Comparison of ENCODE assay signal across 28 mouse cellular contexts in the genomic region with DNA sequence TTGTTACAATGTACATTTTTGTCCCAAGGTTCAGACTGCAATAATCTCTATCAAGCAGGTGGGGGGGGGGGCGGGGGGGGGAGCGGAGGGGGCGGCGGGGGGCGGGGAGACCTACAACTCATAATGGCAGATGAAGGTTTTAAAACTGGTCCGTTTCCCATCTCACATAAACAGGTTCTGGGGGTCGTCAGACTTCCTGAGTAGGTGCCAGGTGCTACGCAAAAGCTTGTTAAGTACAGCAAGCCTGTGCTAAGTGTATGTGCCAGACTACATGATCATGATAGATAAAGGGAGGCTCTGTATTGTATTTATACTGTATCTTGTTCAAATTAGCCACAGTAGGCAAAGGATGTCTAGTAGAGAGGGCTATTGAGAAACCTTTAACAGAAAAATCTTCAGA.
"Had no signal": no experiment of that assay in that cellular context is flagged by ENCODE, and none has a peak within 500 bp of the region (broad histone marks: within the 10 kb centered on the region; RNA-seq: fewer than 3 reads in every experiment).

No protein-coding gene starts in this region.

- H3K4me3 ChIP-seq: heart, embryonic 10.5 days; heart, embryonic 12.5 days; hindbrain, embryonic 10.5 days; hindbrain, embryonic 12.5 days; intestine, embryonic 15.5 days; layer of hippocampus, adult 2 months; left cerebral cortex, adult 2 months; limb, embryonic 10.5 days; limb, embryonic 12.5 days; liver, embryonic 13.5 days; liver, embryonic 15.5 days had no signal

- H3K4me1 ChIP-seq: heart, embryonic 10.5 days; heart, embryonic 12.5 days; hindbrain, embryonic 12.5 days; intestine, embryonic 15.5 days; liver, embryonic 13.5 days; liver, embryonic 15.5 days had no signal

- H3K9me3 ChIP-seq: heart, embryonic 10.5 days; hindbrain, embryonic 10.5 days; hindbrain, embryonic 12.5 days; intestine, embryonic 15.5 days; limb, embryonic 10.5 days; limb, embryonic 12.5 days; liver, embryonic 15.5 days had no signal

- H3K4me2 ChIP-seq: heart, embryonic 12.5 days; hindbrain, embryonic 12.5 days; hindbrain, embryonic 14.5 days; intestine, embryonic 15.5 days; limb, embryonic 12.5 days; liver, embryonic 11.5 days; liver, embryonic 13.5 days; liver, embryonic 15.5 days had no signal

- H3K27ac ChIP-seq: heart, embryonic 10.5 days; hindbrain, embryonic 10.5 days; hindbrain, embryonic 12.5 days; hindbrain, embryonic 14.5 days; intestine, embryonic 15.5 days; layer of hippocampus, adult 2 months; left cerebral cortex, adult 2 months; limb, embryonic 10.5 days; limb, embryonic 12.5 days; liver, embryonic 13.5 days; liver, embryonic 15.5 days had no signal

- ATAC-seq: hindbrain, embryonic 16.5 days; inflammation-experienced regulatory T-cells, adult 6 months; intestine, embryonic 15.5 days; intestine, postnatal 0 days; liver, postnatal 0 days had no signal

- H3K9ac ChIP-seq: heart, embryonic 12.5 days; hindbrain, embryonic 12.5 days; hindbrain, embryonic 14.5 days; intestine, embryonic 15.5 days; limb, embryonic 12.5 days; liver, embryonic 13.5 days; liver, embryonic 15.5 days; liver, postnatal 0 days had no signal

- DNase-seq: gastrocnemius, postnatal 10 days; gastrocnemius, postnatal 25 days; heart, adult 18-20 months; heart, postnatal 10 days; heart, postnatal 4 days; kidney, adult 18-20 months; kidney, adult 8-10 months; kidney, postnatal 10 days; kidney, postnatal 25 days; kidney, postnatal 4 days; liver; liver, embryonic 13.5 days; liver, postnatal 0 days had no signal

- H3K36me3 ChIP-seq: heart, embryonic 10.5 days; heart, embryonic 12.5 days; hindbrain, embryonic 10.5 days; hindbrain, embryonic 12.5 days; intestine, embryonic 15.5 days; limb, embryonic 10.5 days; limb, embryonic 12.5 days; liver, embryonic 13.5 days; liver, embryonic 15.5 days had no signal

- H3K27me3 ChIP-seq: heart, embryonic 12.5 days; hindbrain, embryonic 12.5 days; intestine, embryonic 15.5 days; limb, embryonic 12.5 days; liver, embryonic 13.5 days; liver, embryonic 15.5 days had no signal
